Mouse (Mus musculus) bone marrow macrophage, adult 2 months (primary cell): ENCODE results near the gene Gm14214. TPM values are rescaled to one million over a fixed set of nuclear protein-coding genes. Genes with fewer than 3 reads are reported as not detected.

ENCODE experiments used
- H3K27ac ChIP-seq: 2 replicates; pipeline ENCODE4 v1.5.1; 2012; ENCODE audit warnings: low read depth, low read length; ENCODE audit not compliant: insufficient read depth
- H3K4me1 ChIP-seq: 2 replicates; pipeline ENCODE4 v1.6.1; 2012; ENCODE audit warnings: low read length; ENCODE audit not compliant: control insufficient read depth, insufficient read depth
- H3K4me3 ChIP-seq: 2 replicates; pipeline ENCODE4 v1.5.1; 2012; ENCODE audit warnings: mild to moderate bottlenecking, low read length, moderate library complexity; ENCODE audit not compliant: insufficient read depth
- CTCF ChIP-seq: IDR thresholded peaks from 2 replicates; pipeline ENCODE4 v1.5.1; 2012; ENCODE audit warnings: low read depth, mild to moderate bottlenecking, low read length, moderate library complexity
- POLR2A ChIP-seq: IDR thresholded peaks from 2 replicates; pipeline ENCODE4 v1.6.1; 2012; ENCODE audit warnings: mild to moderate bottlenecking, low read depth, low read length, borderline replicate concordance
- polyA plus RNA-seq: library from polyadenylated mRNA; stranded (reverse); fragments of >200 nt; gene quantifications from 2 replicates; pipeline ENCODE4 v1.2.4, GENCODE M21; 2012; ENCODE audit not compliant: missing spikeins, insufficient read depth, insufficient read length

The Gm14214 gene
- polyA plus RNA-seq, 1 experiment = not detected

DNA sequence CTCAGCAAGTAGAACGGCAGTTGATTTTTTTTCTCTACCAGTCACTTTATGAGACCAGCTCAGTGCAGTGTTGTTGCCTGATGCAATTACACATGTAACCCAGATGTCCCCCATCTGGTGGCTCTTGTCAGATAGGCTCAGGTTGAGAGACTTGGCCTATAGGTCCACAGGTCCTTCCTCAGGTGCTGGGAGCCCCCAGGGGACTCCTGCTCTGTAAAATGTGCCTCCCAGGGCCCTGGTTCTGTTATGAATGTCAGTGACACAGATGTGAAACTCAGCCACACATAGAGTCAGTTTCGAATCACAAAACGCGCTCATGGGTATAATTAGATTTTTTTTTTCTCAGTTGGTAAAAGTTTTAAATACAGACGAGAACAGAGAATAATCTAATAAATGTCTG, 12.1 kb downstream of the Gm14214 start:
- Histone ChIP-seq H3K4me3 (no peak overlapping the region), H3K27ac (no peak overlapping the region), H3K4me1 (no peaks in the 10 kb centered on the region)
- TF ChIP-seq CTCF (no peak), POLR2A (no peak)

DNA sequence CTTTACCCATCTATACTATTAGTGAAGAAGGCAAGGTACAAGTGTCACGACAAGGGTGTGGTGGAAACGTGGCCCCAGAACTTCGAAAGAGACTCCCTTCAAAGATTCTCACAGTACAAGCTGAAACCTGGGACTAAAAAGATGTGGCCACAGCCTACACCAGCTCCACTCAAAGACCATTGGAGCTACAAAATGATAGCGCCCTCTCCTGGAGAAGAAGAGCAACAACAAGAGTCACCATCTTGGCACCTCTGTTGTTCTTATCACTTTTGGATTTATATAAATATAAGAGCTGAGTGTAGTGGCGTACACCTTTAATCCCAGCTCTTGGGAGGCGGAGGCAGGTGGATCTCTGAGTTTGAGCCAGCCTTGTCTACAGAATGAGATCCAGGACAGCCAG, 14.0 kb downstream of the Gm14214 start:
- no peak overlapping the region for H3K4me3 ChIP-seq
- H3K27ac ChIP-seq = no peak overlapping the region
- H3K4me1 ChIP-seq = peaks cover 5% of the 10 kb centered on the region
- TF ChIP-seq CTCF (0 out of 2 replicates have a peak, but pooled peaks have one; percentile 17), POLR2A (no peak)

DNA sequence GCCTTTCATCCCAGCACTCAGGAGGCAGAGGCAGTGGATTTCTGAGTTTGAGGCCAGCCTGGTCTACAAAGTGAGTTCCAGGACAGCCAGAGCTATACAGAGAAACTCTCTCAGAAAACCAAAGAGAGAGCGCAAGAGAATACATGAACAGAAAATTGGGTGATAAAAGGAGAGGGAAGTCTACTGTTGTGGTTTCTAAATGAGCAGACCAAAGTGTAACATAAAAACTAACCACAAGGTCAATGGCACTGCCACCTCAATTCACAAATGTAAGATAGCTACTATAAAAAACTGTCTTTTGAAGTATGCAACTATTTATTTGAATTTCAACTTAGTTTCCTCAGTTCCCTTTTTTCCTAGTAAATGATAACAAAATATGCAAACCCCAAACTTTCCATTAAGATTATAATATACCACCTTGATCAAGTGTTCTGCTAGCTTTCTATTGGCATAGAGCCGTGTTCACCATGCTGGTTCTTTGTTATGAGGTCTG, 15.7 kb downstream of the Gm14214 start:
- no peak overlapping the region for H3K27ac ChIP-seq
- peaks cover 5% of the 10 kb centered on the region for H3K4me1 ChIP-seq
- TF ChIP-seq POLR2A = no peak
- no peak for TF ChIP-seq CTCF
- H3K4me3 ChIP-seq = no peak overlapping the region

GRCm38 (mm10) chr2:154751924-154752323, 17.9 kb downstream of the Gm14214 start:
- peaks cover 5% of the 10 kb centered on the region for H3K4me1 ChIP-seq

DNA sequence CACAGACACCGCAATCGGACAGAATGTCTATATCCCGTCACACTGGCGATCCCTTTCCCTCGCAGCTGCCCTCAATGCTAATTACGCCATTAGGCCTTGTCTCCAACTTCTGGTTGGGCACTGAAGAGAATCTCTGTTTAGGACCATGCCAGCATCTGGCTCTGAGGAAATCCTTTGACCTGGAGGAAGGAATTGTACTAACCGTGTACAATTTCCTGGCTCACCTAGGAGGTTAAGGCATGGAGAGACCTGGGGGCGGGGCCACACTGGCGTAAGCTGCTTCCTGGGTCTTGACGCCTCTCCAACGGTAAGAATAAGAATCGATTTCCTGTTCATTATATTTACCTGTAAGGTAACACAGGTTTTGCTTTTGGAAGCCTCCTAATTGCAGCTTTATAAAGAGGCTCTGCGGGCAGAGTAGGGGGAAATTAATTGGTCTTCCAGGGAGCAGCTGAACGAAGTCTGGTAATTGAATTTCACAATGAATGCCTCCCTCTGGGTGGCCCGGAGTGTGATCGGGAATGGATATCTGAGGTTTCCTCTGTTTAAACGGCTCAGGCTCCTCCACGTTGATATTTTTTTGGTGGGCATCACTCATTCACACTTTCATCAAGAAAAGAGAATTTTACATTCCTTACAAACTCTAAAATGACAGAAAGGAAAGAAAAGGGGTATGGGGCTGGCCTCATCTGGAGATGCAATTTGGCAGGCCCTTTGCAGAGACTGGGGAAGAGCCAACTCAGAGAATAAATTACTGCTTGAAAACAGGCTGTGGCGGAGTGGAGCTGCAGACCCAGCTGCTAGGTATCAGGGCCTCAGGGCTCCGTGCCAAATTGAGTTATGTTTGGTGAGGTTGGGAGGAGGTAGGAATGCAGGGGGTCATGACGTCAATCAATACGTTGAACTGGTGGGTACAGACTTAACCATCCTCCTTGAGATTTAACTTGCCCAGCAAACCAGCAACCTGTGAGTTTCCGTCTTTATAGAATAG, 20.5 kb downstream of the Gm14214 start:
- peaks cover 5% of the 10 kb centered on the region for H3K4me1 ChIP-seq
- no peak overlapping the region for H3K27ac ChIP-seq
- no peak overlapping the region for H3K4me3 ChIP-seq
- TF ChIP-seq POLR2A (no peak), CTCF (no peak)

More at GRCm38 (mm10) chr2:154751924-154752323, 17.9 kb downstream of the Gm14214 start:
- Histone ChIP-seq H3K27ac (no peak overlapping the region), H3K4me3 (peak overlapping the region; percentile 10; the same call in 1 of the 2 replicates)
- TF ChIP-seq CTCF (no peak), POLR2A (no peak)

GRCm38 (mm10) chr2:154748383-154748782, 21.4 kb downstream of the Gm14214 start:
- peaks cover 5% of the 10 kb centered on the region for H3K4me1 ChIP-seq
- no peak overlapping the region for H3K4me3 ChIP-seq
- no peak overlapping the region for H3K27ac ChIP-seq
- TF ChIP-seq POLR2A (no peak), CTCF (no peak)

DNA sequence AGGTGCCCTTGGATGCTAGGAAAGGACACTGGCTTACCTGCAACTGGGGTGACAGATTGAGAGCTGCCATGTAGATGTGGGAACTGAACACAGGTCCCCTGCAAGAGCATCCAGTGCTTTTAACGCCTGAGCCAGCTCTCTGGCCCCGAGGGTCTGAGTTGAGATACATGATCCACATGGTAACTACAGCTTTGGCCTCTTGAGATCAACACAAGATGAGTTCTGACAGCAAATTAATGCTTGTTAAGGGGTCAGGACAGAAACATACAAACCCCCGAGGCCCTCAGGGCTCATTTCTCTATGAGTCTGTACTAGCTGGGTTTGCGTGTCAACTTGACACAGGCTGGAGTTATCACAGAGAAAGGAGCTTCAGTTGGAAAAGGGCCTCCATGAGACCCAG, 25.9 kb downstream of the Gm14214 start:
- TF ChIP-seq POLR2A (no peak), CTCF (no peak)
- no peaks in the 10 kb centered on the region for H3K4me1 ChIP-seq
- no peak overlapping the region for H3K4me3 ChIP-seq
- H3K27ac ChIP-seq = no peak overlapping the region

DNA sequence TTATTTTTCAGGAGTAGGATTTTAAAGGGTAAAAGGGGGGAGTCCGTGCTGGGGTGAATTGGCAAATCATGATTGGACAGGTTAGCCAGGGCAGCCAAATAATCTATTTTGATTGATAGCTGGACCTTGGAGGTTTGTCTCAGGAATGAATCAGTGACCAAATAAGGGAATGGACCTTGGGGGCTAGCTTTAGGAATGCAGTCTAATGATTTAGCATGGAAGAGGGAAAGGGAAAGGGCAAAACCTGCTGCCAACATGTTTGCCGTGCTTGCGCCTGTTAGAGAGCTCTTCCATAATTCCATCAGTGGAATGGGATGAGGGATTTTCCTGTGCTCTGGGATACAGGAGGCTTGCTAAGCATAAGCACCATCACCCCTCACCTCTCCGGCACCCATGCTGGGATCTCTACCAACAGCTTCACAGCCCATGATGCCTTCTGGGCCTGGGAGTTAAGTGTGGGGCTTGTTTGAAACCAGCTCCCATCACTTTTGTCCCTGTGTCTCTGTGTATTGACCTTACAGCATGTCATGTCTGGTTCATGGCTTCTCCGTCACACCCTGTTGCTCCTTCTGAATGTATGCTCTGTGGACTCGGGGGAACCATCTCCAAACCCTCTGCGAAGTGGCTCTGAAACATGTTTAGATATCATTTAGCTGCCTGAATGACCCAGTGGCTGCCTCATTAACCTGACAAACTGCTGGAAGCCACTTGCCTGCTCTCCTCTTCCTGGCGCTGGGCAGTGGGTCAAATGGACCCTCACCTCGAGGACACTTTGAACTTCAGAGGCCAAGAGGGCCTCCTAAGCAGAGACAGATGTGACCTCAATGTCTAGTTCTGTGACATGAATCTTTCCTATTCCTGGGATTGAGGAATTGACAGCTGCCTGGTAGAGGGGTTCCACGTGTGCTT, 26.7 kb downstream of the Gm14214 start:
- H3K4me1 ChIP-seq = no peaks in the 10 kb centered on the region

DNA sequence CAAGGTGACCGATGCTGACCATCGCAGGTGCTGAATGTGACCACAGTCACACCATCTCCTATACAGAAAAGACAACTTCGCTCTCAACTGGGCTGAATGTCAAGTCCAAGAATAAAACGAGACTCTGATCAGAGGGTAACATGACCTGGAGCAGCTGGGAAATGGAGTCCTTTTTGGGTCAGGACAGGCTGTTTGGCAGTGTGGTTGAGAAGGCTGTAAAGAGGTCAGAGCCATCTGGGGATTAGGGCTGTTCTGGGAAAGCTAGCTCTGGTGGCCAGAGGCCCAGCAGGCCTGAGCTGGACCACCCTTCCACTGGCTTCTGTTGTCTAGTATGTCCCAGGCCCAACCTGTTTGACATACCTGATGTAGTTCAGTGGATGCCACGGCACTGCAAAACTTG, 31.2 kb downstream of the Gm14214 start:
- Histone ChIP-seq H3K4me3 (no peak overlapping the region), H3K27ac (no peak overlapping the region), H3K4me1 (peaks cover 18% of the 10 kb centered on the region)
- TF ChIP-seq POLR2A (no peak), CTCF (no peak)

More for the DNA sequence above, 26.7 kb downstream of the Gm14214 start:
- no peak for TF ChIP-seq POLR2A
- no peak for TF ChIP-seq CTCF
- Histone ChIP-seq H3K4me3 (no peak overlapping the region), H3K27ac (no peak overlapping the region)
